Mouse (Mus musculus): ENCODE measurements around the gene Cavin1. TPM values are rescaled to one million over a fixed set of nuclear protein-coding genes. Genes with fewer than 3 reads are reported as not detected.

The Cavin1 gene
- polyA plus RNA-seq, 1 experiment, result 35.0 TPM

DNA sequence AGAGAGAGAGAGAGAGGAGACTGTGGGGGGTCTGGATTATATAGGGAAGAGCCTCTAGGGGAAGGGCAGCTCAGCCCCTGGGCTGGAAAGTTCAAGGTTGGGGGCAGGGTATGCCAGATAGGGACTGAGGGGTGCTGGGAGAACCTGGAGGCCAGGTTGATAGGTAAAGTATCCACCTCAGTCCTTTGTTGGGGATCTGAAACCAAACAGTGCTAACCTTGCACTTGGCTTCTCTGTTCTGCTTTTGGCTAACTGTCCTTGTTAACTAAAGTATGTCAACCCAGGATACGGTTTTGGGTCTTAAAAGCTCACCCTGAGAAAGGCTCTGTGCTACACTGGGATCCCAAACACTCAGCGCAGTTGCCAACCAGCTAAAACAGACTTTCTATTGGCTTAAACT, 19.0 kb upstream of the Cavin1 start:
- Histone ChIP-seq H3K4me3 (ENCODE audit: insufficient read depth, low read depth, low read length) (no peak overlapping the region), H3K27ac (ENCODE audit: insufficient read depth, low read depth, low read length) (no peak overlapping the region), H3K27me3 (replicated peaks; ENCODE audit: control insufficient read depth, insufficient read depth, low read length) (0 out of 2 replicates have a peak, but pooled peaks cover 2% of the 10 kb centered on the region), H3K4me1 (ENCODE audit: control insufficient read depth, insufficient read depth, low read length) (no peaks in the 10 kb centered on the region), H3K36me3 (ENCODE audit: control insufficient read depth, insufficient read depth, low read length) (no peaks in the 10 kb centered on the region)
- TF ChIP-seq POLR2A (IDR thresholded peaks at IDR 0.05; ENCODE audit: low read depth, low read length) (no peak), CTCF (conservative IDR thresholded peaks at IDR 0.05; ENCODE audit: insufficient read depth, insufficient read length, low read depth, low read length) (no peak)
- whole genome bisulfite sequencing, result 65% methylated on average over 2 of the region's 2 CpGs
- DNase-seq, result no peak

DNA sequence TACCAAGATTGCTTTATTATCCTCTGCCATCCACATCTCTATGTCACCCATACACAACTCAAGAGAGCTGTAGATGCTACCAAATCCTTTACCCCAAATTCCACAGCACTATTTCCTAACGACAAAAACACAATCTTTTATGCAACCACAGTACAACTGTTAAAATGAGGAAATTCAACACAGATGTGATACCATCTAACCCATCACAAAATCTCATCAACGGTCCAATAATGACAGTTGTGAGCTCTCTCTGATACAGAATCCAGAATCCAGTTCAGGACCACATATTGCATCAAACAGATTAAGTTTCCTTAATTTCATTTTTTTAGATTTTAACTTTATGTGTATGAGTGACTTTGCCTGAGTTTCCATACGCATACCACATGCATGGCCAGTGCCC, 18.0 kb upstream of the Cavin1 start:
- H3K4me3 ChIP-seq (ENCODE audit: insufficient read depth, low read depth, low read length), result no peak overlapping the region
- H3K36me3 ChIP-seq (ENCODE audit: control insufficient read depth, insufficient read depth, low read length), result no peaks in the 10 kb centered on the region
- no peaks in the 10 kb centered on the region for H3K4me1 ChIP-seq (ENCODE audit: control insufficient read depth, insufficient read depth, low read length)
- TF ChIP-seq CTCF (conservative IDR thresholded peaks at IDR 0.05; ENCODE audit: insufficient read depth, insufficient read length, low read depth, low read length) (no peak), POLR2A (IDR thresholded peaks at IDR 0.05; ENCODE audit: low read depth, low read length) (no peak)
- 83% methylated on average over 3 of the region's 3 CpGs for WGBS
- no peak for DNase-seq
- 0 out of 2 replicates have a peak, but pooled peaks cover 2% of the 10 kb centered on the region for H3K27me3 ChIP-seq (replicated peaks; ENCODE audit: control insufficient read depth, insufficient read depth, low read length)
- no peak overlapping the region for H3K27ac ChIP-seq (ENCODE audit: insufficient read depth, low read depth, low read length)

DNA sequence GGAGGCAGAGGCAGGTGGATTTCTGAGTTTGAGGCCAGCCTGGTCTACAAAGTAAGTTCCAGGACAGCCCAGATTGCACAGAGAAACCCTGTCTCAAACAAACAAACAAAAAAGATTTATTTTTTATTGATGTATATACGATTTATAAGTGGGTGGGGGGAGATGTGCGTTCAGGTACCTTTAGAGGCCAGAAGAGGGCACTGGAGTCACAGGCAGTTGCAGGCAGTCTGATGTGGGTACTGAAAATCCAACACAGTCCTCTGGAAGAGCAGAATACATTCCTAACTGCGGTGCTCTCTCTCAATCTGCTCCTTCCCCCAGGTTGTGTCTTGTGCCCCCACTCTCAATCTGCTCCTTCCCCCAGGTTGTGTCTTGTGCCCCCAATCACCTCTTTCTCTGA, 14.9 kb upstream of the Cavin1 start:
- Histone ChIP-seq H3K4me3 (ENCODE audit: insufficient read depth, low read depth, low read length) (no peak overlapping the region), H3K4me1 (ENCODE audit: control insufficient read depth, insufficient read depth, low read length) (no peaks in the 10 kb centered on the region), H3K36me3 (ENCODE audit: control insufficient read depth, insufficient read depth, low read length) (no peaks in the 10 kb centered on the region), H3K27me3 (replicated peaks; ENCODE audit: control insufficient read depth, insufficient read depth, low read length) (0 out of 2 replicates have a peak, but pooled peaks cover 1% of the 10 kb centered on the region), H3K27ac (ENCODE audit: insufficient read depth, low read depth, low read length) (no peak overlapping the region)
- TF ChIP-seq POLR2A (IDR thresholded peaks at IDR 0.05; ENCODE audit: low read depth, low read length) (no peak), CTCF (conservative IDR thresholded peaks at IDR 0.05; ENCODE audit: insufficient read depth, insufficient read length, low read depth, low read length) (peak; percentile 29)
- 71% methylated on average over 3 of the region's 3 CpGs for WGBS
- DNase-seq, result no peak

- TF ChIP-seq POLR2A (IDR thresholded peaks at IDR 0.05; ENCODE audit: low read depth, low read length), result no peak
- no peak for TF ChIP-seq CTCF (conservative IDR thresholded peaks at IDR 0.05; ENCODE audit: insufficient read depth, insufficient read length, low read depth, low read length)
- DNase-seq, result no peak
- no peak overlapping the region for H3K27ac ChIP-seq (ENCODE audit: insufficient read depth, low read depth, low read length)
- H3K36me3 ChIP-seq (ENCODE audit: control insufficient read depth, insufficient read depth, low read length), result no peaks in the 10 kb centered on the region
- no peak overlapping the region for H3K4me3 ChIP-seq (ENCODE audit: insufficient read depth, low read depth, low read length)
- H3K27me3 ChIP-seq (replicated peaks; ENCODE audit: control insufficient read depth, insufficient read depth, low read length), result no peaks in the 10 kb centered on the region
- H3K4me1 ChIP-seq (ENCODE audit: control insufficient read depth, insufficient read depth, low read length), result peaks cover 5% of the 10 kb centered on the region
- 71% methylated on average over 7 of the region's 7 CpGs for WGBS
Observed at GRCm38 (mm10) chr11:100983778-100984131, 13.1 kb upstream of the Cavin1 start.

GRCm38 (mm10) chr11:100983125-100983777, 12.6 kb upstream of the Cavin1 start:
- Histone ChIP-seq H3K27me3 (replicated peaks; ENCODE audit: control insufficient read depth, insufficient read depth, low read length) (no peaks in the 10 kb centered on the region), H3K4me3 (ENCODE audit: insufficient read depth, low read depth, low read length) (peak overlapping the region; percentile 29), H3K36me3 (ENCODE audit: control insufficient read depth, insufficient read depth, low read length) (no peaks in the 10 kb centered on the region), H3K4me1 (ENCODE audit: control insufficient read depth, insufficient read depth, low read length) (peaks cover 5% of the 10 kb centered on the region), H3K27ac (ENCODE audit: insufficient read depth, low read depth, low read length) (no peak overlapping the region)
- no peak for TF ChIP-seq POLR2A (IDR thresholded peaks at IDR 0.05; ENCODE audit: low read depth, low read length)
- peak; percentile 90 for TF ChIP-seq CTCF (conservative IDR thresholded peaks at IDR 0.05; ENCODE audit: insufficient read depth, insufficient read length, low read depth, low read length)
- WGBS, result 2% methylated on average over 20 of the region's 20 CpGs
- peak; percentile 79 for DNase-seq

DNA sequence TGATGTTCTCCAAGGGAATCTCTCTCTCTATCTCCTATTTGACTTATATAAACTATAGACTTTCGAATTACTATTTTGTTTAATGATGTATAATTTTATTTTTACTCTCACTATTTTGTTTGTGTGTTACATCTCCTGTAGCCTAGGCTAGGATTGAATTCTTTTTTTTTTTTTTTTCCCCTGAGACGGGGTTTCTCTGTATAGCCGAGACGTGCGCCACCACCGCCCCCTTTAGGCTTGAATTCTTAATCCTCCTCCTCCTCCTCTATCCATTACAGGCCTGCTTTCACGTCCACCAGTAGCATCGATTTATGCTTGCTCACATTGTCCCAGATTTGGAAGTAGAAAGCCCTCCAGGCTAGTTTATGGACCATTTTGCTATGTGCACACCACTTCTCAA, 11.4 kb upstream of the Cavin1 start:
- H3K27me3 ChIP-seq (replicated peaks; ENCODE audit: control insufficient read depth, insufficient read depth, low read length), result no peaks in the 10 kb centered on the region
- no peaks in the 10 kb centered on the region for H3K36me3 ChIP-seq (ENCODE audit: control insufficient read depth, insufficient read depth, low read length)
- DNase-seq, result no peak
- WGBS, result 69% methylated on average over 8 of the region's 8 CpGs
- H3K4me1 ChIP-seq (ENCODE audit: control insufficient read depth, insufficient read depth, low read length), result peaks cover 5% of the 10 kb centered on the region
- H3K27ac ChIP-seq (ENCODE audit: insufficient read depth, low read depth, low read length), result no peak overlapping the region
- H3K4me3 ChIP-seq (ENCODE audit: insufficient read depth, low read depth, low read length), result no peak overlapping the region
- TF ChIP-seq CTCF (conservative IDR thresholded peaks at IDR 0.05; ENCODE audit: insufficient read depth, insufficient read length, low read depth, low read length), result no peak
- no peak for TF ChIP-seq POLR2A (IDR thresholded peaks at IDR 0.05; ENCODE audit: low read depth, low read length)

DNA sequence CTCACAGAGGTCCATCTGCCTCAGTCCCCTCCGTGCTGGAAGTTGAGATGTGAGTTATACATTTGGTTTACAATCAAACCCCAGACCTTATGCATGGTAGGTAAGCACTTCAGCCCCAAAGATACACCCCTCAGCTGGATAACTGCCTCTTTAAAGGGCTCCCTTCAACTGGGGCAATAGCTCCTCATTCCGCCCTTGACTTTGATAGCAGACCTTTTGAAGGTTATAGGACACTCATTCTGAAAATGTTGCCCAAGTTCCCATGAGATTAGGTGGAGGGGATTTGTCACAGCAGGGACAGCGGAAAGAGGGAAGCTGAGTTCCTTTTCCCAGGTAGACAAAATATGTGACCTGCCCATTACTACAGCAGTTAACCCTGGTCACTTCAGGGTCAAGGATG, 10.5 kb upstream of the Cavin1 start:
- WGBS, result 82% methylated on average over 3 of the region's 3 CpGs
- DNase-seq, result no peak
- TF ChIP-seq POLR2A (IDR thresholded peaks at IDR 0.05; ENCODE audit: low read depth, low read length), result no peak
- TF ChIP-seq CTCF (conservative IDR thresholded peaks at IDR 0.05; ENCODE audit: insufficient read depth, insufficient read length, low read depth, low read length), result no peak

More for the DNA sequence above, 10.5 kb upstream of the Cavin1 start:
- Histone ChIP-seq H3K27me3 (replicated peaks; ENCODE audit: control insufficient read depth, insufficient read depth, low read length) (no peaks in the 10 kb centered on the region), H3K4me3 (ENCODE audit: insufficient read depth, low read depth, low read length) (no peak overlapping the region), H3K36me3 (ENCODE audit: control insufficient read depth, insufficient read depth, low read length) (no peaks in the 10 kb centered on the region), H3K27ac (ENCODE audit: insufficient read depth, low read depth, low read length) (no peak overlapping the region), H3K4me1 (ENCODE audit: control insufficient read depth, insufficient read depth, low read length) (peaks cover 5% of the 10 kb centered on the region)

All from kidney, adult 2 months (tissue).